In the genomic region with DNA sequence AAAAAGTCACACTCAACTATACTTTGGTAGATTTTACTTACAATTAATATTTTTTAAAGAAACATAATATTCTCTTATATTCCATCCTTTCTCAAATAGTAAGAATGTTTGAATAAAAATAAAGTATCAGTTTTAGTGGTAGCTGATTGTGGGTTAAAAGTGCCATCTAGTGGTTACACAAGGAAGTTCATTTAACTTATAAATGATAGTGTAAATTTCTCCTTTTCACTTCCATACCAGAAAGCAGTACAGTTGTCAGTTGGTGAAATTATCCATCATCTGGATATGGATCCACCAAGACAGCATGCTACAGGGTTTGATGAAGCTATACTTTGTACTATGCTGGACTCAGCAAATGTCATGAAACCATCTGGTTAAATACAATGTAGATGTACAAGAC, we compare ENCODE assay signal across 9 mouse cellular contexts.
A peak's percentile ranks its signal among the peaks of the same experiment; 100 is the strongest.
DNase-seq lines count a peak whose midpoint lies in the region; ATAC-seq lines count a peak whose summit lies in the region.
"Had no signal": no experiment of that assay in that cellular context is flagged by ENCODE, and none has a peak within 500 bp of the region (broad histone marks: within the 10 kb centered on the region; RNA-seq: fewer than 3 reads in every experiment).

No protein-coding gene starts in this region.

- H3K9me3 ChIP-seq in limb, embryonic 13.5 days, result no peaks in the 10 kb centered on the region
- no peaks in the 10 kb centered on the region for H3K9me3 ChIP-seq in limb, embryonic 10.5 days (replicated peaks)
- no peaks in the 10 kb centered on the region for H3K9me3 ChIP-seq in forebrain, embryonic 12.5 days
- no peaks in the 10 kb centered on the region for H3K9me3 ChIP-seq in midbrain, embryonic 16.5 days (replicated peaks; ENCODE audit: control insufficient read depth, low read length, poor library complexity, severe bottlenecking)

- no peaks in the 10 kb centered on the region for H3K36me3 ChIP-seq in limb, embryonic 13.5 days
- no peaks in the 10 kb centered on the region for H3K36me3 ChIP-seq in limb, embryonic 10.5 days
- no peaks in the 10 kb centered on the region for H3K36me3 ChIP-seq in forebrain, embryonic 12.5 days (replicated peaks)
- H3K36me3 ChIP-seq in midbrain, embryonic 16.5 days (ENCODE audit: control insufficient read depth, insufficient read depth, low read length), result no peaks in the 10 kb centered on the region

- peak; percentile 52; the same call in 1 of the 2 replicates for ATAC-seq in limb, embryonic 13.5 days (ENCODE audit: low FRiP score, low read depth)
- ATAC-seq in forebrain, embryonic 12.5 days (ENCODE audit: low FRiP score), result peak; percentile 54; the same call in 1 of the 2 replicates
- ATAC-seq in midbrain, embryonic 16.5 days, result peak; percentile 56; the same call in 1 of the 2 replicates

- H3K4me3 ChIP-seq in limb, embryonic 13.5 days, result no peak overlapping the region
- no peak overlapping the region for H3K4me3 ChIP-seq in limb, embryonic 10.5 days
- H3K4me3 ChIP-seq in forebrain, embryonic 12.5 days (replicated peaks), result no peak overlapping the region
- H3K4me3 ChIP-seq in midbrain, embryonic 16.5 days (ENCODE audit: low read depth, low read length), result no peak overlapping the region

- no peak overlapping the region for H3K9ac ChIP-seq in limb, embryonic 13.5 days
- no peak overlapping the region for H3K9ac ChIP-seq in forebrain, embryonic 12.5 days
- no peak overlapping the region for H3K9ac ChIP-seq in midbrain, embryonic 16.5 days (ENCODE audit: low read depth, low read length)

- H3K27ac ChIP-seq in limb, embryonic 13.5 days, result no peak overlapping the region
- no peak overlapping the region for H3K27ac ChIP-seq in limb, embryonic 10.5 days
- no peak overlapping the region for H3K27ac ChIP-seq in forebrain, embryonic 12.5 days
- no peak overlapping the region for H3K27ac ChIP-seq in midbrain, embryonic 16.5 days (ENCODE audit: low read length)
- H3K27ac ChIP-seq: macrophage had no signal

- no peak for DNase-seq in limb, embryonic 10.5 days (ENCODE audit: low spot score)
- DNase-seq in Muller cell, postnatal 12 days (ENCODE audit: inconsistent ontology term), result peak; percentile 49
- no peak for DNase-seq in spleen, postnatal 14 days (ENCODE audit: low spot score in 2 of 2)
- no peak for DNase-seq in kidney, postnatal 10 days
- DNase-seq: spleen, adult 18-20 months had no signal

- peaks cover 4% of the 10 kb centered on the region; the same call in 1 of the 2 replicates for H3K27me3 ChIP-seq in limb, embryonic 13.5 days
- no peaks in the 10 kb centered on the region for H3K27me3 ChIP-seq in limb, embryonic 10.5 days (ENCODE audit: low read depth, poor library complexity, severe bottlenecking)
- H3K27me3 ChIP-seq in forebrain, embryonic 12.5 days, result no peaks in the 10 kb centered on the region
- no peaks in the 10 kb centered on the region for H3K27me3 ChIP-seq in midbrain, embryonic 16.5 days (ENCODE audit: control insufficient read depth, insufficient read depth, low read depth, low read length)

- H3K4me1 ChIP-seq in limb, embryonic 13.5 days, result peaks cover 3% of the 10 kb centered on the region; the same call in 1 of the 2 replicates
- peaks cover 8% of the 10 kb centered on the region for H3K4me1 ChIP-seq in limb, embryonic 10.5 days
- peaks cover 5% of the 10 kb centered on the region; the same call in 1 of the 2 replicates for H3K4me1 ChIP-seq in forebrain, embryonic 12.5 days
- 0 out of 2 replicates have a peak, but pooled peaks cover 2% of the 10 kb centered on the region for H3K4me1 ChIP-seq in midbrain, embryonic 16.5 days (ENCODE audit: control insufficient read depth, insufficient read depth, low read length)

- H3K4me2 ChIP-seq in limb, embryonic 13.5 days (replicated peaks), result no peak overlapping the region
- no peak overlapping the region for H3K4me2 ChIP-seq in forebrain, embryonic 12.5 days
- no peak overlapping the region for H3K4me2 ChIP-seq in midbrain, embryonic 16.5 days (ENCODE audit: low read length)
